In genomic region chr2:53179876-53180275, GRCm38 (mm10) we compare ENCODE assay signal across 19 mouse cellular contexts.
"Had no signal": no experiment of that assay in that cellular context is flagged by ENCODE, and none has a peak within 500 bp of the region (broad histone marks: within the 10 kb centered on the region; RNA-seq: fewer than 3 reads in every experiment).

No protein-coding gene starts in this region.

- H3K4me2 ChIP-seq: lung, embryonic 14.5 days; midbrain, embryonic 12.5 days; neural tube, embryonic 13.5 days; neural tube, embryonic 15.5 days had no signal

- H3K9me3 ChIP-seq: midbrain, embryonic 10.5 days; midbrain, embryonic 12.5 days; neural tube, embryonic 13.5 days; neural tube, embryonic 15.5 days had no signal

- H3K4me3 ChIP-seq: midbrain, embryonic 10.5 days; midbrain, embryonic 12.5 days; myocyte; neural tube, embryonic 13.5 days; neural tube, embryonic 15.5 days had no signal

- H3K9ac ChIP-seq: lung, embryonic 14.5 days; midbrain, embryonic 12.5 days; neural tube, embryonic 13.5 days; neural tube, embryonic 15.5 days had no signal

- DNase-seq: lung, adult 18-20 months; lung, postnatal 10 days; lung, postnatal 4 days; midbrain, embryonic 14.5 days; retina, postnatal 1 day; right cerebral cortex, adult 18-20 months; right cerebral cortex, postnatal 25 days; right cerebral cortex, postnatal 4 days; spleen, adult 18-20 months; thymus, adult 18-20 months; thymus, postnatal 14 days; thymus, postnatal 36 days had no signal

- H3K4me1 ChIP-seq: midbrain, embryonic 12.5 days; neural tube, embryonic 15.5 days had no signal

- H3K27ac ChIP-seq: midbrain, embryonic 10.5 days; midbrain, embryonic 12.5 days; neural tube, embryonic 13.5 days; neural tube, embryonic 15.5 days had no signal

- H3K27me3 ChIP-seq: midbrain, embryonic 12.5 days; neural tube, embryonic 13.5 days; neural tube, embryonic 15.5 days had no signal

- ATAC-seq: midbrain, embryonic 16.5 days had no signal
